In the genomic region with DNA sequence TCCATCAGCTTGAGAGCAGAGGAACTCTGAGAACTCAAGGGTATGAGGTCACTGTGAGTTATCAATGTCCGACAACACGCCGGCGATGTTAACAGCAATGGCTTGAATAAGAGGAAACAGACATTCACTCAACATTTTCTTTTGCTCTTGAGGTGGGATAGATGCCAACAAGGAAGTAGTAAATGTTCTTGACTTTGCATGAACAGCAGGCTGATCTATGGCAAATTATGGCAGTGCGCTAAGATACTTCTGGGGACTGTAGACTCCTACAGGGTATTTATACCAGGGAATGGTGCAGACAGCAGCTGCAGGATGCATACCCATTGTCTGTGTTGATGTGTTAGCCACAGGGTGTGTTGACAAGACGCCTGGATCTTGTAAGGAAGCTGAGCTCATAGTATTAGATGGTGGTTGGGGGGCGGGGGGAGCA, we compare ENCODE assay signal across 11 mouse cellular contexts. TPM values are rescaled to one million over a fixed set of nuclear protein-coding genes. Genes with fewer than 3 reads are reported as not detected.
DNase-seq lines count a peak whose midpoint lies in the region; ATAC-seq and TF ChIP-seq lines count a peak whose summit lies in the region.
"Had no signal": no experiment of that assay in that cellular context is flagged by ENCODE, and none has a peak within 500 bp of the region (broad histone marks: within the 10 kb centered on the region; RNA-seq: fewer than 3 reads in every experiment).

No protein-coding gene starts in this region.

- H3K27ac ChIP-seq in intestine, embryonic 15.5 days, result no peak overlapping the region
- no peak overlapping the region for H3K27ac ChIP-seq in intestine, postnatal 0 days (ENCODE audit: low read depth, low read length)
- no peak overlapping the region for H3K27ac ChIP-seq in neural tube, embryonic 15.5 days (replicated peaks)
- H3K27ac ChIP-seq: embryonic facial prominence, embryonic 10.5 days; limb, embryonic 13.5 days had no signal

- ATAC-seq in intestine, embryonic 15.5 days, result peak; percentile 43; the same call in 1 of the 2 replicates
- no peak; the same call in 1 of the 2 replicates for ATAC-seq in intestine, postnatal 0 days
- no peak for ATAC-seq in neural tube, embryonic 15.5 days (ENCODE audit: low FRiP score)

- no peak overlapping the region for H3K4me3 ChIP-seq in intestine, embryonic 15.5 days (replicated peaks)
- no peak overlapping the region for H3K4me3 ChIP-seq in intestine, postnatal 0 days (ENCODE audit: low read depth, low read length)
- no peak overlapping the region for H3K4me3 ChIP-seq in lung, adult 2 months (replicated peaks; ENCODE audit: extremely low read depth, low read depth, low read length)
- H3K4me3 ChIP-seq in neural tube, embryonic 15.5 days (replicated peaks), result no peak overlapping the region
- H3K4me3 ChIP-seq: embryonic facial prominence, embryonic 10.5 days; limb, embryonic 13.5 days had no signal

- TF ChIP-seq CTCF in intestine, postnatal 0 days (IDR thresholded peaks at IDR 0.05; ENCODE audit: low read depth), result no peak
- TF ChIP-seq CTCF in lung, adult 2 months (IDR thresholded peaks at IDR 0.05; ENCODE audit: insufficient read depth, low read length), result no peak

- no peak overlapping the region for H3K9ac ChIP-seq in intestine, embryonic 15.5 days
- H3K9ac ChIP-seq in intestine, postnatal 0 days (ENCODE audit: low read depth, low read length), result no peak overlapping the region
- H3K9ac ChIP-seq in neural tube, embryonic 15.5 days (replicated peaks), result no peak overlapping the region
- H3K9ac ChIP-seq: limb, embryonic 13.5 days had no signal

- no peak overlapping the region for H3K4me2 ChIP-seq in intestine, embryonic 15.5 days (replicated peaks)
- H3K4me2 ChIP-seq in intestine, postnatal 0 days (replicated peaks; ENCODE audit: low read depth), result no peak overlapping the region
- no peak overlapping the region for H3K4me2 ChIP-seq in neural tube, embryonic 15.5 days
- H3K4me2 ChIP-seq: limb, embryonic 13.5 days had no signal

- H3K36me3 ChIP-seq in intestine, embryonic 15.5 days, result no peaks in the 10 kb centered on the region
- H3K36me3 ChIP-seq in intestine, postnatal 0 days (ENCODE audit: control insufficient read depth, insufficient read depth), result no peaks in the 10 kb centered on the region; the same call in 1 of the 2 replicates
- H3K36me3 ChIP-seq in neural tube, embryonic 15.5 days, result no peaks in the 10 kb centered on the region
- H3K36me3 ChIP-seq: embryonic facial prominence, embryonic 10.5 days; limb, embryonic 13.5 days had no signal

- H3K9me3 ChIP-seq in intestine, embryonic 15.5 days, result no peaks in the 10 kb centered on the region
- no peaks in the 10 kb centered on the region for H3K9me3 ChIP-seq in intestine, postnatal 0 days (ENCODE audit: control insufficient read depth)
- H3K9me3 ChIP-seq in neural tube, embryonic 15.5 days (replicated peaks), result no peaks in the 10 kb centered on the region
- H3K9me3 ChIP-seq: embryonic facial prominence, embryonic 10.5 days; limb, embryonic 13.5 days had no signal

- TF ChIP-seq POLR2A in lung, adult 2 months (IDR thresholded peaks at IDR 0.05; ENCODE audit: borderline replicate concordance, extremely low read depth, low read depth, low read length), result no peak

- H3K4me1 ChIP-seq in intestine, embryonic 15.5 days (replicated peaks), result no peaks in the 10 kb centered on the region
- no peaks in the 10 kb centered on the region for H3K4me1 ChIP-seq in intestine, postnatal 0 days (replicated peaks; ENCODE audit: control insufficient read depth, insufficient read depth, low read length)
- no peaks in the 10 kb centered on the region for H3K4me1 ChIP-seq in lung, adult 2 months (ENCODE audit: control insufficient read depth, insufficient read depth, low read length)
- H3K4me1 ChIP-seq in neural tube, embryonic 15.5 days, result 0 out of 2 replicates have a peak, but pooled peaks cover 3% of the 10 kb centered on the region

- WGBS in intestine, embryonic 15.5 days, result 62% methylated on average over 7 of the region's 7 CpGs
- WGBS in intestine, postnatal 0 days, result 29% methylated on average over 7 of the region's 7 CpGs
- WGBS in lung, adult 2 months, result 25% methylated on average over 7 of the region's 7 CpGs
- 26% methylated on average over 7 of the region's 7 CpGs for WGBS in large intestine, adult 2 months
- 72% methylated on average over 7 of the region's 7 CpGs for WGBS in neural tube, embryonic 15.5 days

- no peaks in the 10 kb centered on the region for H3K27me3 ChIP-seq in intestine, embryonic 15.5 days (replicated peaks)
- no peaks in the 10 kb centered on the region for H3K27me3 ChIP-seq in intestine, postnatal 0 days (replicated peaks; ENCODE audit: control insufficient read depth, insufficient read depth, low read length)
- no peaks in the 10 kb centered on the region for H3K27me3 ChIP-seq in neural tube, embryonic 15.5 days (replicated peaks)
- H3K27me3 ChIP-seq: limb, embryonic 13.5 days had no signal

- DNase-seq in lung, postnatal 10 days, result peak; percentile 18
- DNase-seq in lung, adult 2 months, result no peak
- peak; percentile 50 for DNase-seq in large intestine, adult 2 months (ENCODE audit: low read depth, low spot score)
- no peak for DNase-seq in adrenal gland, postnatal 10 days
- DNase-seq: cerebellum, adult 9-11 months; gastrocnemius, postnatal 10 days had no signal

RNA-seq across cellular contexts. Expression of a gene that starts 17.8 kb away (rescaled TPM):
- polyA plus RNA-seq in intestine, embryonic 15.5 days (2015; fragmentation: Nextera tagmentation; extraction: Ambion mirVana), result 1.1 and 1.4 TPM in 2 replicates
- 1.2 and 1.6 TPM in 2 replicates for polyA plus RNA-seq in intestine, postnatal 0 days (2015; fragmentation: Nextera tagmentation; extraction: Ambion mirVana)
- polyA plus RNA-seq in lung, adult 2 months (2012; rRNA removed), result 6.4 and 11.1 TPM in 2 replicates
- polyA plus RNA-seq in large intestine, adult 2 months (2012; rRNA removed), result 2.5 and 3.4 TPM in 2 replicates
- polyA plus RNA-seq in neural tube, embryonic 15.5 days (2015; fragmentation: Nextera tagmentation; extraction: Ambion mirVana), result 3.1 TPM in 2 replicates
- total RNA-seq in adrenal gland, postnatal 10 days (2021), result 10 to 100 TPM in 1 of 2 experiments, 1 to 10 TPM in 1; 10.0 to 10.6 TPM

Comparison
In these comparisons a context has a peak if more than half of its experiments do, and no peak if none do; other contexts are left out.
1. DNase-seq: peak in lung, postnatal 10 days (single experiment) and large intestine, adult 2 months (single experiment); none in lung, adult 2 months (single experiment) and adrenal gland, postnatal 10 days (single experiment).